Mouse (Mus musculus): ENCODE results near the gene Tspan12. TPM values are rescaled to one million over a fixed set of nuclear protein-coding genes. Genes with fewer than 3 reads are reported as not detected.

The Tspan12 gene
- polyA plus RNA-seq, 1 experiment from 2014 or later: 69.5 TPM

DNA sequence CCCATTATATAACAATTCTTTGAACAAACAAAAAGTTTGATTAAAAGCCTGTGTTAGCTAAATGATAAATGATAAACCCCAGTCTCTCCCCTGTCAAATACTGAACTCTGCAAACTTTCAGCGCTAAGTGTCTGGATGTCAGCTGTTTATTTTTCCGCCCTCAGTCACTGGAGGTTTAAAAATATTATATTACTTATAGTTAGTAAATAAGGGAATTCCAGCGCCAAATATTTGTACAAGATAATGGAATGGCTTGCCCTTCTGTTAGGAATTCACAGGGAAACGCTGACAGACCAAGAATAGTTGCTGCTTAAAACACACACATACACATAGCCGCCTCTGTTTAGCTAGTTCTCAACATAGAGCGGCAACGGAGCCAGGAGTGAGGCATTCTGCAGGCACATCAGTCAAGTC lies 29.6 kb downstream of the Tspan12 start:
- H3K36me3 ChIP-seq (ENCODE audit: control insufficient read depth, insufficient read depth, low read length): no peaks in the 10 kb centered on the region
- DNase-seq (no peak), ATAC-seq (ENCODE audit: low FRiP score, low TSS enrichment) (no peak)
- no peak overlapping the region for H3K4me3 ChIP-seq (replicated peaks; ENCODE audit: low read depth, low read length)
- no peaks in the 10 kb centered on the region for H3K9me3 ChIP-seq (ENCODE audit: control insufficient read depth, low read length)
- H3K9ac ChIP-seq (replicated peaks; ENCODE audit: low read length): no peak overlapping the region
- 86% methylated on average over 7 of the region's 7 CpGs for WGBS
- no peaks in the 10 kb centered on the region for H3K4me1 ChIP-seq (ENCODE audit: control insufficient read depth, insufficient read depth, low read length)
- H3K27me3 ChIP-seq (ENCODE audit: control insufficient read depth, insufficient read depth, low read length): no peaks in the 10 kb centered on the region
- no peak overlapping the region for H3K27ac ChIP-seq (replicated peaks; ENCODE audit: low read depth, low read length)
- H3K4me2 ChIP-seq (ENCODE audit: low read length): no peak overlapping the region

DNA sequence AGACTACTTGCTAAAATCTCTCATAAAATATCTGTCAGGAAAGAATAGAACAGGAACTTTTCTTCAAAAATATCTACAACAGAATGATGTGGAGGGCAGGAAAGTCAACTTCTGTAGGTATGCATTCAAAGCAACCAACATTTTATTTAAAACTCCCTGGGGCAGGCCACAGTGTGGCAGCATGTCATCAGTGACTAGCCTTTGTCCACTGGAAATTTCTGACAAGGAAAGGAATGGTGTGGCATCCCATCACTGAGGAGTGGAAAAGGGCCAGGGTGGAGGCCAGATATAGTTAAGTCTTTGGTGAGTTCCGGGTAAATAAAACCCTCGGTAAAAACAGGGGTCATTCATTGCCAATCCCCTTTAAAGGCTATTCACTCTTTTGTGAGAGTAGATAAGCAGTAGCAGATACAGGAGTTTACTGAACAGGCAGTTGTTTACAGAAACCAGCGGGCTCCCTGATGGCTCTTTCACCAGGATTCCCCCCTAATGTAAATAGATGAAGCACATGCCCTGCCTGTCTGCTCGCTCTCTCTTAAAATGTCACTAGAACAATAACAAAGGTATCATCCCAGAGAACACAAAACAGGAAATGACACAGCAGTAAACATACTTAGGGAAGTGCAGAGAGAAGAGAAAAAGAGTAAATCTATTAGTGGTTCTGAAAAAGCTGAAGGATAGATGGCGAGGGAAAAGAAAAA lies 34.1 kb downstream of the Tspan12 start:
- 44% methylated on average over 5 of the region's 5 CpGs for WGBS

DNA sequence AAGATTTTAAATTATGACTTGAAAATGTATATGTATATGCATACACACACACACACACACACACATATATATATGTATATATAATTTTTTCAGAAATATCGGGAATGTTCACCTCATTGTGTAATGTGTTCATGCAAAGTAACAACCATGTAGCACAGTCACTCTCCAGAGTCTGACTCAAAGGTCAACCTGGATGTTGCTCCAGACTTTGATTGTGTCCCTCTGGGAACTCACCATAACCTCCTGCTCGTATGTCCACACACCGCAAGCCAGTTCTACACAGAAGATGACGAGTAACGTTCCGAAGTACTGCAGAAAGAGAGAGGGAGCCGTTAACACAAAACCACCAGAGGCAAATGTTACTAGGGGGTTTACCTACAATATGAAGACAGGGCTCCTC lies 46.3 kb downstream of the Tspan12 start:
- no peak for DNase-seq
- Histone ChIP-seq H3K9me3 (ENCODE audit: control insufficient read depth, low read length) (no peaks in the 10 kb centered on the region), H3K4me2 (ENCODE audit: low read length) (no peak overlapping the region), H3K9ac (replicated peaks; ENCODE audit: low read length) (no peak overlapping the region), H3K36me3 (ENCODE audit: control insufficient read depth, insufficient read depth, low read length) (0 out of 2 replicates have a peak, but pooled peaks cover 2% of the 10 kb centered on the region), H3K27me3 (ENCODE audit: control insufficient read depth, insufficient read depth, low read length) (no peaks in the 10 kb centered on the region), H3K27ac (replicated peaks; ENCODE audit: low read depth, low read length) (no peak overlapping the region), H3K4me1 (ENCODE audit: control insufficient read depth, insufficient read depth, low read length) (no peaks in the 10 kb centered on the region), H3K4me3 (replicated peaks; ENCODE audit: low read depth, low read length) (no peak overlapping the region)
- 95% methylated on average over 7 of the region's 7 CpGs for WGBS
- ATAC-seq (ENCODE audit: low FRiP score, low TSS enrichment): no peak

More for the DNA sequence above, 34.1 kb downstream of the Tspan12 start:
- no peak overlapping the region for H3K9ac ChIP-seq (replicated peaks; ENCODE audit: low read length)
- no peak overlapping the region for H3K4me3 ChIP-seq (replicated peaks; ENCODE audit: low read depth, low read length)
- no peaks in the 10 kb centered on the region for H3K4me1 ChIP-seq (ENCODE audit: control insufficient read depth, insufficient read depth, low read length)
- peaks cover 3% of the 10 kb centered on the region; the same call in 1 of the 2 replicates for H3K36me3 ChIP-seq (ENCODE audit: control insufficient read depth, insufficient read depth, low read length)
- no peak for ATAC-seq (ENCODE audit: low FRiP score, low TSS enrichment)
- no peak for DNase-seq
- no peaks in the 10 kb centered on the region for H3K9me3 ChIP-seq (ENCODE audit: control insufficient read depth, low read length)
- no peak overlapping the region for H3K4me2 ChIP-seq (ENCODE audit: low read length)
- no peak overlapping the region for H3K27ac ChIP-seq (replicated peaks; ENCODE audit: low read depth, low read length)
- no peaks in the 10 kb centered on the region for H3K27me3 ChIP-seq (ENCODE audit: control insufficient read depth, insufficient read depth, low read length)

- ATAC-seq (ENCODE audit: low FRiP score, low TSS enrichment): no peak
- Histone ChIP-seq H3K9me3 (ENCODE audit: control insufficient read depth, low read length) (no peaks in the 10 kb centered on the region), H3K4me3 (replicated peaks; ENCODE audit: low read depth, low read length) (no peak overlapping the region), H3K4me2 (ENCODE audit: low read length) (no peak overlapping the region), H3K4me1 (ENCODE audit: control insufficient read depth, insufficient read depth, low read length) (no peaks in the 10 kb centered on the region), H3K9ac (replicated peaks; ENCODE audit: low read length) (no peak overlapping the region), H3K27ac (replicated peaks; ENCODE audit: low read depth, low read length) (no peak overlapping the region), H3K27me3 (ENCODE audit: control insufficient read depth, insufficient read depth, low read length) (no peaks in the 10 kb centered on the region), H3K36me3 (ENCODE audit: control insufficient read depth, insufficient read depth, low read length) (0 out of 2 replicates have a peak, but pooled peaks cover 2% of the 10 kb centered on the region)
- no peak for DNase-seq
- 88% methylated on average over 7 of the region's 7 CpGs for WGBS
Measured at GRCm38 (mm10) chr6:21805013-21805570, 47.2 kb downstream of the Tspan12 start.

DNA sequence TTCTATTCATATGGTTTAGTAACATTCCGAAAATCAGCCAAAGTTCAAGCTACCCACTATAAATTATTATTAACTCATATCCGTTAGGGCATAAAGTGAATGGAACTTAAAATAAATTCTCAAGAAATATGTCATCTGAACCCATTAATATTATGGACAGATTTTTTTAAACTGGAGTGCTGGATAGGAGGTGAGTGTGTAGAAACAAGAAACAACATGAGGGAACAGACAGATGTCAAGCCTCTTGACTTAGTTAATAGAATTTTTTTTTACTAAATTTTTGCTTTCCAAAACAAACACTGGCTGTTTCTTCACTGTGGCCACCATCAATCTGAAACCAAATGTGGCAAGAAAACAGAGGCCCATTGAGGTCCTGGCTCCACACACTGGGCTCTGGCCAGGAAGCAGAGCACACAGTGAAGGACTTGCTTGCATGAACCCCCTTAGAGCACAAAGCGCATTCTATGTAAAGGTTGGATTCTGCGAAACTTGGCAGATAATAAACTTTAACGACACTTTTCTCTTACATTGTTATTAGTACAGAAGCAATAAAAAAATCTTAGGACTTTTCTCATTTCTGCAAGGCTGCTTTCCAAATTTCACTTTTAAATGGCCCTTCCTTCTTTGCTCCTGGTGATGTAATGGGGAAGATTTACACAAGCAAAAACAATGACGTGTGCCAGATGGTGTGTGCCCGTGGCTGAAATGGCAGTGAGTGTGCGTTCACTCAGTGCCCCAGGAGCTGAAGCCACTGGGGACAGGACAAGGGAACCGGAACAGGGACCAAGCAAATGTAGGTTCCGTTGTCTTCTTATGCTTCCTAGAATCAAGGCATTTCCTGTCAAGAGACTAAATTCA lies 48.6 kb downstream of the Tspan12 start:
- H3K4me1 ChIP-seq (ENCODE audit: control insufficient read depth, insufficient read depth, low read length): no peaks in the 10 kb centered on the region
- DNase-seq (no peak), ATAC-seq (ENCODE audit: low FRiP score, low TSS enrichment) (no peak)
- H3K27ac ChIP-seq (replicated peaks; ENCODE audit: low read depth, low read length): no peak overlapping the region
- 0 out of 2 replicates have a peak, but pooled peaks cover 6% of the 10 kb centered on the region for H3K36me3 ChIP-seq (ENCODE audit: control insufficient read depth, insufficient read depth, low read length)
- H3K4me3 ChIP-seq (replicated peaks; ENCODE audit: low read depth, low read length): no peak overlapping the region
- H3K9me3 ChIP-seq (ENCODE audit: control insufficient read depth, low read length): no peaks in the 10 kb centered on the region
- H3K4me2 ChIP-seq (ENCODE audit: low read length): no peak overlapping the region
- no peaks in the 10 kb centered on the region for H3K27me3 ChIP-seq (ENCODE audit: control insufficient read depth, insufficient read depth, low read length)
- 88% methylated on average over 10 of the region's 10 CpGs for WGBS
- H3K9ac ChIP-seq (replicated peaks; ENCODE audit: low read length): no peak overlapping the region

- H3K27ac ChIP-seq (replicated peaks; ENCODE audit: low read depth, low read length): no peak overlapping the region
- H3K36me3 ChIP-seq (ENCODE audit: control insufficient read depth, insufficient read depth, low read length): 0 out of 2 replicates have a peak, but pooled peaks cover 4% of the 10 kb centered on the region
- no peaks in the 10 kb centered on the region for H3K9me3 ChIP-seq (ENCODE audit: control insufficient read depth, low read length)
- no peak overlapping the region for H3K4me2 ChIP-seq (ENCODE audit: low read length)
- no peaks in the 10 kb centered on the region for H3K4me1 ChIP-seq (ENCODE audit: control insufficient read depth, insufficient read depth, low read length)
- H3K4me3 ChIP-seq (replicated peaks; ENCODE audit: low read depth, low read length): no peak overlapping the region
- no peak for DNase-seq
- ATAC-seq (ENCODE audit: low FRiP score, low TSS enrichment): no peak
- H3K27me3 ChIP-seq (ENCODE audit: control insufficient read depth, insufficient read depth, low read length): no peaks in the 10 kb centered on the region
- H3K9ac ChIP-seq (replicated peaks; ENCODE audit: low read length): no peak overlapping the region
- 94% methylated on average over 9 of the region's 9 CpGs for WGBS
Measured at GRCm38 (mm10) chr6:21798581-21798980, 53.7 kb downstream of the Tspan12 start.

DNA sequence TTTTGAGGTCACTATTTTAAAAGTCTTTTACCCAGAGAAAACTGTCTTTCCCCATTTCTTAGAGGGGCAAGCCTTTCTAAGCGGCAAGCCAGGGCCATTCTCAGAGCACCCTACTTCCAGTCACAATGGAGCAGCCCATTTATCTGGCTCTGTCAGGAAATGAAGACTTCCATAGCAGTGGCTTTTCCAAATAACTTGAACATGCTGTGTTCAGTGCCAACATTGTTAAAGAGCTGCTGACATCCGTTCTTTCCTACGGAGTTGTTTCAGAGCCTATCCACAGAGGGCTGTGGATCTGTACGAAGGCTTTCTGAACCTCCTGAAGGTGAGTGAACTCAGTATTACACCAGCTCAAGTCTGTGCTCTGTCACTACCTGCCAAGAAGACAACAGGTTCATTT lies 55.2 kb downstream of the Tspan12 start:
- ATAC-seq (ENCODE audit: low FRiP score, low TSS enrichment) (no peak), DNase-seq (no peak)
- H3K4me1 ChIP-seq (ENCODE audit: control insufficient read depth, insufficient read depth, low read length): no peaks in the 10 kb centered on the region
- no peak overlapping the region for H3K9ac ChIP-seq (replicated peaks; ENCODE audit: low read length)
- no peaks in the 10 kb centered on the region for H3K9me3 ChIP-seq (ENCODE audit: control insufficient read depth, low read length)
- 95% methylated on average over 4 of the region's 4 CpGs for WGBS
- no peak overlapping the region for H3K4me3 ChIP-seq (replicated peaks; ENCODE audit: low read depth, low read length)
- H3K4me2 ChIP-seq (ENCODE audit: low read length): no peak overlapping the region
- no peaks in the 10 kb centered on the region for H3K27me3 ChIP-seq (ENCODE audit: control insufficient read depth, insufficient read depth, low read length)
- 0 out of 2 replicates have a peak, but pooled peaks cover 4% of the 10 kb centered on the region for H3K36me3 ChIP-seq (ENCODE audit: control insufficient read depth, insufficient read depth, low read length)
- no peak overlapping the region for H3K27ac ChIP-seq (replicated peaks; ENCODE audit: low read depth, low read length)

- Histone ChIP-seq H3K27me3 (ENCODE audit: control insufficient read depth, insufficient read depth, low read length) (no peaks in the 10 kb centered on the region), H3K4me2 (ENCODE audit: low read length) (no peak overlapping the region), H3K4me3 (replicated peaks; ENCODE audit: low read depth, low read length) (no peak overlapping the region), H3K9me3 (ENCODE audit: control insufficient read depth, low read length) (no peaks in the 10 kb centered on the region), H3K4me1 (ENCODE audit: control insufficient read depth, insufficient read depth, low read length) (no peaks in the 10 kb centered on the region), H3K36me3 (ENCODE audit: control insufficient read depth, insufficient read depth, low read length) (0 out of 2 replicates have a peak, but pooled peaks cover 4% of the 10 kb centered on the region), H3K27ac (replicated peaks; ENCODE audit: low read depth, low read length) (no peak overlapping the region), H3K9ac (replicated peaks; ENCODE audit: low read length) (no peak overlapping the region)
- ATAC-seq (ENCODE audit: low FRiP score, low TSS enrichment) (no peak), DNase-seq (no peak)
- 81% methylated on average over 10 of the region's 10 CpGs for WGBS
Measured at GRCm38 (mm10) chr6:21796413-21796812, 55.9 kb downstream of the Tspan12 start.
